Mouse (Mus musculus) heart, adult 2 months (tissue): ENCODE measurements around the gene Mapkap1.

ENCODE experiments used
- CTCF ChIP-seq: fragments of 200-600 bp; IDR thresholded peaks from 2 replicates; pipeline ENCODE4 v1.8.1; 2022; ENCODE audit warnings: antibody characterized with exemption, mild to moderate bottlenecking, moderate library complexity
- EP300 ChIP-seq: fragments of 200-500 bp; IDR thresholded peaks from 2 replicates; pipeline ENCODE4 v1.6.1; 2011; ENCODE audit warnings: low read depth, low read length, control low read depth; ENCODE audit not compliant: insufficient read depth
- POLR2A ChIP-seq: fragments of 200-500 bp; IDR thresholded peaks from 2 replicates; pipeline ENCODE4 v1.6.1; 2011; ENCODE audit warnings: mild to moderate bottlenecking, low read depth, low read length, control low read depth; ENCODE audit not compliant: insufficient read depth

- no peak for TF ChIP-seq CTCF
- TF ChIP-seq POLR2A, result no peak
- TF ChIP-seq EP300, result no peak
Measured at GRCm38 (mm10) chr2:34521384-34521783, 114.8 kb downstream of the Mapkap1 start.
